Mouse (Mus musculus) hindbrain, embryonic 12.5 days (tissue): ENCODE data around the gene Pcsk4. TPM values are rescaled to one million over a fixed set of nuclear protein-coding genes. Genes with fewer than 3 reads are reported as not detected.

Experiments
- ATAC-seq: fragments of 200-750 bp; cut with Nextera tagmentation; 2 replicates; pipeline ENCODE4 v1.8.0; 2017; ENCODE audit warnings: moderate TSS enrichment; ENCODE audit not compliant: low FRiP score
- H3K27ac ChIP-seq: fragments of 300-500 bp; sonication (generic); 2 replicates; pipeline ENCODE4 v1.5.1; 2016; ENCODE audit warnings: mild to moderate bottlenecking
- H3K27me3 ChIP-seq: fragments of 300-500 bp; sonication (generic); 2 replicates; pipeline ENCODE4 v1.6.1; 2016; ENCODE audit warnings: mild to moderate bottlenecking
- H3K36me3 ChIP-seq: fragments of 300-500 bp; sonication (generic); 2 replicates; pipeline ENCODE4 v1.6.1; 2016; ENCODE audit warnings: mild to moderate bottlenecking
- H3K4me1 ChIP-seq: fragments of 300-500 bp; sonication (generic); 2 replicates; pipeline ENCODE4 v1.6.1; 2016
- H3K4me2 ChIP-seq: fragments of 300-500 bp; sonication (generic); replicated peaks from 2 replicates; pipeline ENCODE4 v1.6.1; 2016; ENCODE audit warnings: mild to moderate bottlenecking
- H3K4me3 ChIP-seq: fragments of 300-500 bp; sonication (generic); 2 replicates; pipeline ENCODE4 v1.5.1; 2016; ENCODE audit warnings: mild to moderate bottlenecking
- H3K9ac ChIP-seq: fragments of 300-500 bp; sonication (generic); 2 replicates; pipeline ENCODE4 v1.6.1; 2016; ENCODE audit warnings: mild to moderate bottlenecking, moderate library complexity
- H3K9me3 ChIP-seq: fragments of 300-500 bp; sonication (generic); replicated peaks from 2 replicates; pipeline ENCODE4 v1.6.1; 2016; ENCODE audit warnings: mild to moderate bottlenecking
- WGBS: fragments of 180-500 bp; shearing (Covaris S2); methylation state at CpG from one replicate; pipeline ENCODE4 v1.1.7; 2016; 5-methylcytosine and 5-hydroxymethylcytosine counted together
- polyA plus RNA-seq: library from polyadenylated mRNA; unstranded; fragments of >200 nt; fragmentation: Nextera tagmentation; extraction: Ambion mirVana; gene quantifications from 2 replicates; pipeline ENCODE4 v1.2.1, GENCODE M21; 2016

Pcsk4 gene
- polyA plus RNA-seq, 1 experiment from 2014 or later = 2.8 TPM

DNA sequence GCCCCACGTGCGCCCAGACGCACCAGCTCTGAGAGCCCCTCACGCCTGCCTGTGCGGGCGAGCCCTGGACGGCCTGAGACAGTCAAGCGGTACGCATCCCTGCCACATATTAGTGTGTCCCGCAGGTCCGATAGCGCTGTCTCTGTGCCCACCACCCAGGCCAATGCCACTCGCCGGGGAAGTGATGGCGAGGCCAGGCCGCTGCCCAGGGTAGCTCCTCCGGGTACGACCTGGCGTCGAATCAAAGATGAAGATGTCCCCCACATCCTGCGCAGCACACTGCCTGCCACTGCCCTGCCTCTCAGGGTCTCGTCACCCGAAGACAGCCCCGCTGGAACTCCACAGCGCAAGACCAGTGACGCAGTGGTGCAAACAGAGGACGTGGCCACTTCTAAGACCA is 14.0 kb downstream of the Pcsk4 start:
- peaks cover 63% of the 10 kb centered on the region for H3K27me3 ChIP-seq
- no peak for ATAC-seq
- 0 out of 2 replicates have a peak overlapping the region, but pooled peaks have one; percentile 32 for H3K9ac ChIP-seq
- peaks cover 85% of the 10 kb centered on the region for H3K36me3 ChIP-seq
- no peaks in the 10 kb centered on the region for H3K9me3 ChIP-seq
- WGBS = 54% methylated on average over 27 of the region's 27 CpGs
- H3K4me1 ChIP-seq = peaks cover 51% of the 10 kb centered on the region
- no peak overlapping the region for H3K4me2 ChIP-seq
- no peak overlapping the region for H3K4me3 ChIP-seq
- H3K27ac ChIP-seq = no peak overlapping the region

DNA sequence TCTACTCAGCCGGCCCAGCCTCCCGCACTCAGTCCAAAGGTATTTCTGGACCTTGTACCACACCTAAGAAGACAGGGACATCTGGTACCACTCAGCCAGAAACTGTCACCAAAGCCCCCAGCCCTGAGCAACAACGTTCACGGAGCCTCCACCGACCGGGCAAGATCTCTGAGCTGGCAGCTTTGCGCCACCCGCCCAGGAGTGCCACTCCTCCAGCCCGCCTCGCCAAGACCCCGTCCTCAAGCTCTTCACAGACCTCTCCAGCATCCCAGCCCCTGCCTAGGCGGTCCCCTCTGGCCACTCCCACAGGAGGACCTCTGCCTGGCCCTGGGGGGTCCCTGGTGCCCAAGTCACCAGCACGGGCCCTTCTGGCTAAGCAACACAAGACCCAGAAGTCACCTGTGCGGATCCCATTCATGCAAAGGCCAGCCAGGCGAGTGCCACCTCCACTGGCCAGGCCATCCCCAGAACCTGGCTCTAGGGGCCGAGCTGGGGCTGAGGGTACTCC is 14.8 kb downstream of the Pcsk4 start:
- WGBS = 53% methylated on average over 16 of the region's 16 CpGs
- no peak overlapping the region for H3K27ac ChIP-seq
- H3K27me3 ChIP-seq = peaks cover 63% of the 10 kb centered on the region
- H3K4me2 ChIP-seq = no peak overlapping the region
- no peak for ATAC-seq
- 0 out of 2 replicates have a peak overlapping the region, but pooled peaks have one; percentile 32 for H3K9ac ChIP-seq
- peaks cover 90% of the 10 kb centered on the region for H3K36me3 ChIP-seq
- H3K4me3 ChIP-seq = no peak overlapping the region
- H3K9me3 ChIP-seq = no peaks in the 10 kb centered on the region
- peaks cover 46% of the 10 kb centered on the region for H3K4me1 ChIP-seq

DNA sequence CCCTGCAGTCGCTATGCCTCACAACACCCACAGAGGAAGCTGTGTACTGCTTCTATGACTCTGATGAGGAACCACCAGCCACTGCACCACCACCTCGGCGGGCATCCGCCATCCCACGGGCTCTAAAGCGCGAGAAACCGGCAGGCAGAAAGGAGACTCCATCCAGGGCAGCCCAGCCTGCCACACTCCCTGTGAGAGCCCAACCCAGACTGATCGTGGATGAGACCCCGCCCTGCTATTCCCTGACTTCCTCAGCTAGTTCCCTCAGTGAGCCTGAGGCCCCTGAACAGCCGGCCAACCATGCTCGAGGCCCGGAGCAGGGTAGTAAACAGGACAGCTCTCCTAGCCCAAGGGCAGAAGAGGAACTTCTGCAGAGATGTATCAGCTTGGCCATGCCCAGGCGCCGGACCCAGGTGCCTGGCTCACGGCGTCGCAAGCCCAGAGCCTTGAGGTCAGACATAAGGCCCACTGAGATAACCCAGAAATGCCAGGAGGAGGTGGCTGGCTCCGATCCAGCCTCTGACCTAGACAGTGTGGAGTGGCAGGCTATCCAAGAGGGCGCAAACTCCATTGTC is 15.6 kb downstream of the Pcsk4 start:
- peaks cover 98% of the 10 kb centered on the region for H3K36me3 ChIP-seq
- H3K27me3 ChIP-seq = peaks cover 63% of the 10 kb centered on the region
- no peak overlapping the region for H3K4me2 ChIP-seq
- H3K27ac ChIP-seq = no peak overlapping the region
- ATAC-seq = no peak
- H3K4me1 ChIP-seq = peaks cover 37% of the 10 kb centered on the region
- 59% methylated on average over 20 of the region's 20 CpGs for WGBS
- no peak overlapping the region for H3K4me3 ChIP-seq
- no peaks in the 10 kb centered on the region for H3K9me3 ChIP-seq
- no peak overlapping the region for H3K9ac ChIP-seq

DNA sequence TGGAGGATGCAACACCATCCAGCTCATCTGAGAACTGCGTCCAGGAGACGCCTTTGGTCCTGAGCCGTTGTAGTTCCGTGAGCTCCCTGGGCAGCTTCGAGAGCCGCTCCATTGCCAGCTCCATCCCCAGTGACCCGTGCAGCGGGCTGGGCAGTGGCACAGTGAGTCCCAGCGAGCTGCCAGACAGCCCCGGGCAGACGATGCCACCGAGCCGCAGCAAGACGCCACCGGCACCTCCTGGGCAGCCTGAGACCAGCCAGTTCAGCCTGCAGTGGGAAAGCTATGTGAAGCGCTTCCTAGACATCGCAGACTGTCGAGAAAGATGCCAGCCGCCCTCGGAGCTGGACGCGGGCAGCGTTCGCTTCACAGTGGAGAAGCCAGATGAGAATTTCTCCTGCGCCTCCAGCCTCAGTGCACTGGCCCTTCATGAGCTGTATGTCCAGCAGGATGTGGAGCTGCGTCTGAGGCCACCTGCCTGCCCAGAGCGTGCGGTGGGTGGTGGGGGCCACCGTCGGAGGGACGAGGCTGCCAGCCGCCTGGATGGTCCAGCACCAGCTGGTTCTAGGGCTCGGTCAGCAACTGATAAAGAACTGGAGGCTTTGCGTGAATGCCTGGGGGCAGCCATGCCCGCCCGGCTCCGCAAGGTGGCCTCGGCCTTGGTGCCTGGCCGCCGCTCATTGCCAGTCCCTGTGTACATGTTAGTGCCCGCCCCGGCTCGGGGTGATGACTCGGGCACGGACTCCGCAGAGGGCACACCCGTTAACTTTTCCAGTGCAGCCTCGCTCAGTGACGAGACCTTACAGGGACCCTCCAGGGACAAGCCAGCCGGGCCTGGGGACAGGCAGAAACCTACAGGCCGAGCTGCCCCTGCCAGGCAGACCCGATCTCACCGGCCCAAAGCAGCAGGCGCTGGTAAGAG is 16.5 kb downstream of the Pcsk4 start:
- 65% methylated on average over 54 of the region's 54 CpGs for WGBS
- Histone ChIP-seq H3K27me3 (peaks cover 63% of the 10 kb centered on the region), H3K9me3 (no peaks in the 10 kb centered on the region), H3K9ac (no peak overlapping the region), H3K4me1 (peaks cover 37% of the 10 kb centered on the region), H3K27ac (no peak overlapping the region), H3K4me2 (no peak overlapping the region), H3K4me3 (0 out of 2 replicates have a peak overlapping the region, but pooled peaks have one; percentile 6), H3K36me3 (peaks cover 98% of the 10 kb centered on the region)
- ATAC-seq = no peak

DNA sequence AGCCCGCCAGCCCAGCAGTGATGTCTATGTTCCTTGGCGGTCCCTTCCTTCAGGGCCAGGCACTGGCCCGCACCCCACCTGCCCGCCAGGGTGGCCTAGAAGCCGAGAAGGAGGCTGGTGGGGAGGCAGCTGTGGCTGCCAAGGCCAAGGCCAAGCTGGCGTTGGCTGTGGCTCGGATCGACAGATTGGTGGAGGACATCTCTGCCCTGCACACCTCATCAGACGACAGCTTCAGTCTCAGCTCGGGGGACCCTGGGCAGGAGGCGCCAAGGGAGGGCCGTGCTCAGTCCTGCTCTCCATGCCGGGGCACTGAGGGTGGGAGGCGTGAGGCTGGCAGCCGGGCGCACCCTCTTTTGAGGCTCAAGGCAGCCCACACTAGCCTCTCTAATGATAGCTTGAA is 17.7 kb downstream of the Pcsk4 start:
- WGBS = 88% methylated on average over 16 of the region's 16 CpGs
- Histone ChIP-seq H3K4me3 (no peak overlapping the region), H3K27me3 (peaks cover 53% of the 10 kb centered on the region), H3K27ac (no peak overlapping the region), H3K9ac (no peak overlapping the region), H3K4me1 (peaks cover 29% of the 10 kb centered on the region), H3K9me3 (no peaks in the 10 kb centered on the region), H3K36me3 (peaks cover 98% of the 10 kb centered on the region), H3K4me2 (no peak overlapping the region)
- ATAC-seq = no peak

DNA sequence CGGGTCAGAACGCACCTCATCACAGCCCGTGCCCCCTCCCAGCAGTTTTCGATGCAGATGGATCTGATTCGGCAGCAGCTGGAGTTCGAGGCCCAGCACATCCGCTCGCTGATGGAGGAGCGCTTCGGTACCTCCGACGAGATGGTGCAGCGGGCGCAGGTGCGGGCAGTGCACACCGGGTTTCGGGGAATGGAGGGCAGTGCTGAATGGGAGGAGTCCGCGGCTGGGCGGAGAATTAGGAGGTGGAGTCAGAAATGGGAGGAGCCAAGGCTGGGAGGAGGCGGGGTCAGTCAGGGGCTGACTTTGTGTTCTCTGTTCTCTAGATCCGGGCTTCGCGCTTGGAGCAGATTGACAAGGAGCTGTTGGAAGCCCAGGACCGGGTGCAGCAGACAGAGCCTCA is 24.4 kb downstream of the Pcsk4 start:
- H3K27me3 ChIP-seq = peaks cover 10% of the 10 kb centered on the region
- H3K27ac ChIP-seq = no peak overlapping the region
- 23% methylated on average over 25 of the region's 25 CpGs for WGBS
- H3K9ac ChIP-seq = peak overlapping the region; percentile 39
- peak overlapping the region; percentile 14 for H3K4me3 ChIP-seq
- no peaks in the 10 kb centered on the region for H3K9me3 ChIP-seq
- H3K36me3 ChIP-seq = peaks cover 66% of the 10 kb centered on the region
- H3K4me1 ChIP-seq = peaks cover 35% of the 10 kb centered on the region
- ATAC-seq = no peak
- H3K4me2 ChIP-seq = peak overlapping the region; percentile 31

DNA sequence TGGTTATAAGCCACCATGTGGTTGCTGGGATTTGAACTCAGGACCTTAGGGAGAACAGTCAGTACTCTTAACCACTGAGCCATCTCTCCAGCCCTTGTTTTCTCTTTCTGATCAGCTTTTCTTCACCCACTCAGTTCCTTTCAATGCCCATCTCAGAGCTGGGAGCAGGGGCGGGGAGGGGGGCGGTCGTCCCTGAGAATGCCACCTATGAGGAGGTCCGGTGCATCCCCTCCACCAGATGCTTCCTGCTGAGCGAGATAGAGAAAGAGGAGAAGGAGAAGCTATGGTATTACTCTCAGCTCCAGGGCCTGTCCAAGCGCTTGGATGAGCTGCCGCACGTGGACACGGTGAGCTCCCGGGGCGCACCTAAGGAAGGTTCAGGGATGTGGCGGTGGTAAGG is 24.8 kb downstream of the Pcsk4 start:
- no peak overlapping the region for H3K27ac ChIP-seq
- ATAC-seq = no peak
- H3K9ac ChIP-seq = peak overlapping the region; percentile 39
- 28% methylated on average over 11 of the region's 12 CpGs for WGBS
- peak overlapping the region; percentile 31 for H3K4me2 ChIP-seq
- peaks cover 39% of the 10 kb centered on the region for H3K4me1 ChIP-seq
- H3K9me3 ChIP-seq = no peaks in the 10 kb centered on the region
- H3K4me3 ChIP-seq = peak overlapping the region; percentile 14
- peaks cover 64% of the 10 kb centered on the region for H3K36me3 ChIP-seq
- H3K27me3 ChIP-seq = peaks cover 14% of the 10 kb centered on the region

DNA sequence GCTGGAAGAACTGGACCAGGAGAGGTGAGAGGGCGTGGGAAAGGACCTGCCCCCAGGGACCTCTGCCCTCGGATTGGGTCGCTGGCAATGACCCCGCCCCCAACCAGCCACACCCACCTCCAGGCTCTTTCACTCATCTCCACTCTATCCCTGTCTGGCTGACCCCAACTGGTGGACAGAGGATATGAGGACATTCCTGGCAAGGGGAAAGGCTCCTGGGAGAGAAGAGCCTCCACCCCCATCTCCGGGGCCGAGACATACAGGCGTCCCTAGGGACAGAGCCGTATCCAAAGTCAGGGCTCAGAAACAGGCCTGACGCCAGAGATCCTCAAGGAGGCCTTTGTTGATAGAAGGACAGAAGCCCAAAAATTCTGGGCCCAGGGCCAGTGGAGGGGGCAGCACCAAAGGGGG is 26.8 kb downstream of the Pcsk4 start:
- H3K4me3 ChIP-seq = peak overlapping the region; percentile 62
- 9% methylated on average over 9 of the region's 9 CpGs for WGBS
- H3K27ac ChIP-seq = peak overlapping the region; percentile 99; the same call in 1 of the 2 replicates
- H3K4me1 ChIP-seq = peaks cover 53% of the 10 kb centered on the region
- H3K36me3 ChIP-seq = peaks cover 44% of the 10 kb centered on the region
- ATAC-seq = no peak
- no peaks in the 10 kb centered on the region for H3K9me3 ChIP-seq
- peak overlapping the region; percentile 72 for H3K4me2 ChIP-seq
- H3K9ac ChIP-seq = peak overlapping the region; percentile 97
- peaks cover 27% of the 10 kb centered on the region for H3K27me3 ChIP-seq

DNA sequence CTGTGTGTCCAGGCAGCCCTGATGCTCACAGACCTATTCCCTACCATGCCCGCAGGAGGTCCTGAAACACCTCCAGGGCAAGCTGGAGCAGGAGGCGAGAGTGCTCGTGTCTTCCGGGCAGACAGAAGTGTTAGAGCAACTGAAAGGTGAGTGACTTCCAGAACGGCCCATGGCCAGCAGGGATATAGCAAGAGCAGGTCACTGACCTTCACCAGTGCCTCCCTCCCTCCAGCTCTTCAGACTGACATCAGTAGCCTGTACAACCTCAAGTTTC is 27.3 kb downstream of the Pcsk4 start:
- Histone ChIP-seq H3K4me1 (peaks cover 57% of the 10 kb centered on the region), H3K4me2 (peak overlapping the region; percentile 72), H3K9me3 (no peaks in the 10 kb centered on the region), H3K36me3 (peaks cover 39% of the 10 kb centered on the region), H3K27ac (peak overlapping the region; percentile 99), H3K27me3 (peaks cover 28% of the 10 kb centered on the region), H3K9ac (peak overlapping the region; percentile 97), H3K4me3 (peak overlapping the region; percentile 62)
- no peak for ATAC-seq
- WGBS = 40% methylated on average over 5 of the region's 5 CpGs

DNA sequence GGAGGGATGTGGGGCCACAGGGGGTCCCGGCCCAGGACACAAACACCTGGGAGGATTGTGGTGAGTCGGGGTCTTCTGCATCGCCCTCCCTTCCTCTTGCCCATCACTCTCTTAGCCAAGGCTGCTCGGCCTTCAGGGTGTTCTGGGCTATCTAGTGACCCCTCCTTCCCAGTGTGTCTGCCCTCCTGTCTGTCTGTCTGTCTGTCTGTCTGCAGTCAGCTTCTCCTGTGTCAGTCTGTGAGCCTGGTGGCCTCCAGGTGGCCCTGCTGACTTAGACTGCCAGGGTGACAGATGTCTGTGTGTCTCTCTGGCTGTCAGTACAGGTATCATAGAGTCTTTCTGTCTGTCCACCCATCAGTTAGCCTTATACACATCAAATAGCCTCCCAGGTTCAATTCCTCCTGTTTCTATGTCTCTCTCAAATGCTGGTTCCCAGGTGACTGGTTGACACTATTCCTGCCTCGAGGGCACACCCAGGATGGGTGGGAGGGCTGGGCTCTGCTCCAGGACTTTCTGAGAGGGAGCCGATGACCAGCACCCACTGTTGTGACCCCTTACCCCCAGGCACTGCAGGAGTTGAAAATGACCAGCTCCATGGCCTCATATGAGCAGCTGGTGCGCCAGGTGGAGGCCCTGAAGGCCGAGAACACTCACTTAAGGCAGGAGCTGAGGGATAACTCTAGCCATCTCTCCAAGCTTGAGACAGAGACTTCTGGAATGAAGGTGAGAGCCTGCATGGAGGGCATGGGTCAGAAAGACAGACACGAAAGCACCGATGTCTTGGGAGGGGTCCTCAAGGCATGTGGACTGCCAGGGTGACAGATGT is 27.8 kb downstream of the Pcsk4 start:
- Histone ChIP-seq H3K36me3 (peaks cover 34% of the 10 kb centered on the region), H3K4me3 (peak overlapping the region; percentile 62), H3K4me1 (peaks cover 63% of the 10 kb centered on the region), H3K27me3 (peaks cover 28% of the 10 kb centered on the region), H3K27ac (peak overlapping the region; percentile 99), H3K9ac (peak overlapping the region; percentile 97), H3K9me3 (no peaks in the 10 kb centered on the region), H3K4me2 (peak overlapping the region; percentile 72)
- WGBS = 68% methylated on average over 10 of the region's 10 CpGs
- no peak; the same call in 1 of the 2 replicates for ATAC-seq

DNA sequence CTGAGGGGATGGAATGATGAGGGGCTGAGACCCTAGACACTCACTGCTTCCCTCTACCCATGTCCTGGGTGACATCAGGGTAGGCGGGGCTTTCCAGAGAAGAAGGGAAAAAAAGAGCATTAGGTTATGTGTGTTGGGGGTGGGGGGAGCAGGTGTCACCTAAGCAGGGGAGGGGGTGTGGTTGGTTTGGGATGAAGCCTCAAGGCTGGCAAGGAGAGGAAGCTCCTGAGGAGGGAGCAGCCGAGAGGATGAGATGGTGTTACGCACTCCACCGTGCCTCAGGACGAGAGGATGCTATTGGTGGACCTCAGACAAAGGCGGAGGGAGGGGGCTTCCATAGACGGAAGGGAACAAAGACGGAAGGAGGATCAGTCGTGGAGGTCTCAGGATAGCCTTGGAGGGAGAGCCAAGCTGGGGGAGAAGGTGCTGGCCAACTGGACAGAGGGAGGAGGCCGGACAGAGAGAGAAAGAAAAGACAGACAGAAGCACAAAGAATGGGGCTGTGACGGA is 28.6 kb downstream of the Pcsk4 start:
- WGBS = 10% methylated on average over 11 of the region's 11 CpGs
- Histone ChIP-seq H3K27ac (peak overlapping the region; percentile 99), H3K9ac (peak overlapping the region; percentile 97), H3K36me3 (peaks cover 26% of the 10 kb centered on the region), H3K4me3 (peak overlapping the region; percentile 62), H3K4me1 (peaks cover 69% of the 10 kb centered on the region), H3K9me3 (no peaks in the 10 kb centered on the region), H3K4me2 (peak overlapping the region; percentile 72), H3K27me3 (peaks cover 24% of the 10 kb centered on the region; the same call in 1 of the 2 replicates)
- peak; percentile 83 for ATAC-seq
